Mouse (Mus musculus): ENCODE measurements around the gene Gm42791. TPM values are rescaled to one million over a fixed set of nuclear protein-coding genes. Genes with fewer than 3 reads are reported as not detected.
A peak's percentile ranks its signal among the peaks of the same experiment; 100 is the strongest.

Gm42791 gene
- polyA plus RNA-seq, 1 experiment from 2014 or later, result not detected

- H3K27ac ChIP-seq (ENCODE audit: low read depth, low read length), result no peak overlapping the region
- H3K9me3 ChIP-seq (replicated peaks; ENCODE audit: control insufficient read depth, low read length), result no peaks in the 10 kb centered on the region
- DNase-seq (ENCODE audit: low spot score), result no peak
- H3K9ac ChIP-seq (ENCODE audit: low read length), result no peak overlapping the region
- peaks cover 3% of the 10 kb centered on the region for H3K4me1 ChIP-seq (ENCODE audit: control insufficient read depth, insufficient read depth, low read length)
- no peaks in the 10 kb centered on the region for H3K36me3 ChIP-seq (ENCODE audit: control insufficient read depth, insufficient read depth, low read length)
- no peak overlapping the region for H3K4me2 ChIP-seq (ENCODE audit: low read length)
- no peaks in the 10 kb centered on the region for H3K27me3 ChIP-seq (replicated peaks; ENCODE audit: control insufficient read depth, insufficient read depth, low read length)
- ATAC-seq, result no peak
- 34% methylated on average over 14 of the region's 14 CpGs for WGBS
- H3K4me3 ChIP-seq (ENCODE audit: low read depth, low read length), result no peak overlapping the region
Observed at GRCm38 (mm10) chr5:148977698-148978457, 17.1 kb downstream of the Gm42791 start.

- H3K4me1 ChIP-seq (ENCODE audit: control insufficient read depth, insufficient read depth, low read length), result peaks cover 3% of the 10 kb centered on the region
- H3K9me3 ChIP-seq (replicated peaks; ENCODE audit: control insufficient read depth, low read length), result no peaks in the 10 kb centered on the region
- no peaks in the 10 kb centered on the region for H3K27me3 ChIP-seq (replicated peaks; ENCODE audit: control insufficient read depth, insufficient read depth, low read length)
- H3K9ac ChIP-seq (ENCODE audit: low read length), result no peak overlapping the region
- WGBS, result 91% methylated on average over 8 of the region's 8 CpGs
- no peak for DNase-seq (ENCODE audit: low spot score)
- no peak for ATAC-seq
- no peak overlapping the region for H3K4me2 ChIP-seq (ENCODE audit: low read length)
- H3K4me3 ChIP-seq (ENCODE audit: low read depth, low read length), result no peak overlapping the region
- no peak overlapping the region for H3K27ac ChIP-seq (ENCODE audit: low read depth, low read length)
- H3K36me3 ChIP-seq (ENCODE audit: control insufficient read depth, insufficient read depth, low read length), result no peaks in the 10 kb centered on the region
Observed at GRCm38 (mm10) chr5:148976876-148977275, 18.1 kb downstream of the Gm42791 start.

GRCm38 (mm10) chr5:148975035-148975434, 19.9 kb downstream of the Gm42791 start:
- H3K4me1 ChIP-seq (ENCODE audit: control insufficient read depth, insufficient read depth, low read length), result peaks cover 3% of the 10 kb centered on the region
- H3K9me3 ChIP-seq (replicated peaks; ENCODE audit: control insufficient read depth, low read length), result no peaks in the 10 kb centered on the region
- ATAC-seq, result no peak
- H3K9ac ChIP-seq (ENCODE audit: low read length), result no peak overlapping the region
- no peak overlapping the region for H3K27ac ChIP-seq (ENCODE audit: low read depth, low read length)
- DNase-seq (ENCODE audit: low spot score), result no peak
- no peaks in the 10 kb centered on the region for H3K27me3 ChIP-seq (replicated peaks; ENCODE audit: control insufficient read depth, insufficient read depth, low read length)
- 95% methylated on average over 12 of the region's 12 CpGs for WGBS
- no peak overlapping the region for H3K4me3 ChIP-seq (ENCODE audit: low read depth, low read length)
- no peak overlapping the region for H3K4me2 ChIP-seq (ENCODE audit: low read length)
- H3K36me3 ChIP-seq (ENCODE audit: control insufficient read depth, insufficient read depth, low read length), result no peaks in the 10 kb centered on the region

GRCm38 (mm10) chr5:148973019-148973668, 21.8 kb downstream of the Gm42791 start:
- Histone ChIP-seq H3K4me2 (ENCODE audit: low read length) (no peak overlapping the region), H3K4me1 (ENCODE audit: control insufficient read depth, insufficient read depth, low read length) (peaks cover 3% of the 10 kb centered on the region), H3K4me3 (ENCODE audit: low read depth, low read length) (no peak overlapping the region), H3K27ac (ENCODE audit: low read depth, low read length) (no peak overlapping the region), H3K9me3 (replicated peaks; ENCODE audit: control insufficient read depth, low read length) (no peaks in the 10 kb centered on the region), H3K36me3 (ENCODE audit: control insufficient read depth, insufficient read depth, low read length) (no peaks in the 10 kb centered on the region), H3K27me3 (replicated peaks; ENCODE audit: control insufficient read depth, insufficient read depth, low read length) (no peaks in the 10 kb centered on the region), H3K9ac (ENCODE audit: low read length) (no peak overlapping the region)
- DNase-seq (ENCODE audit: low spot score) (peak; percentile 57), ATAC-seq (peak; percentile 60; the same call in 1 of the 2 replicates)
- 11% methylated on average over 6 of the region's 6 CpGs for WGBS

GRCm38 (mm10) chr5:148972167-148972566, 22.8 kb downstream of the Gm42791 start:
- H3K4me3 ChIP-seq (ENCODE audit: low read depth, low read length), result no peak overlapping the region
- no peak for DNase-seq (ENCODE audit: low spot score)

GRCm38 (mm10) chr5:148969648-148970047, 25.3 kb downstream of the Gm42791 start:
- ATAC-seq (no peak), DNase-seq (ENCODE audit: low spot score) (no peak)
- Histone ChIP-seq H3K27ac (ENCODE audit: low read depth, low read length) (no peak overlapping the region), H3K4me3 (ENCODE audit: low read depth, low read length) (no peak overlapping the region), H3K27me3 (replicated peaks; ENCODE audit: control insufficient read depth, insufficient read depth, low read length) (no peaks in the 10 kb centered on the region), H3K9me3 (replicated peaks; ENCODE audit: control insufficient read depth, low read length) (no peaks in the 10 kb centered on the region), H3K36me3 (ENCODE audit: control insufficient read depth, insufficient read depth, low read length) (no peaks in the 10 kb centered on the region), H3K4me1 (ENCODE audit: control insufficient read depth, insufficient read depth, low read length) (peaks cover 10% of the 10 kb centered on the region), H3K4me2 (ENCODE audit: low read length) (no peak overlapping the region), H3K9ac (ENCODE audit: low read length) (no peak overlapping the region)
- 71% methylated on average over 9 of the region's 9 CpGs for WGBS

More at GRCm38 (mm10) chr5:148972167-148972566, 22.8 kb downstream of the Gm42791 start:
- Histone ChIP-seq H3K4me2 (ENCODE audit: low read length) (no peak overlapping the region), H3K27me3 (replicated peaks; ENCODE audit: control insufficient read depth, insufficient read depth, low read length) (no peaks in the 10 kb centered on the region), H3K27ac (ENCODE audit: low read depth, low read length) (no peak overlapping the region), H3K9me3 (replicated peaks; ENCODE audit: control insufficient read depth, low read length) (no peaks in the 10 kb centered on the region), H3K4me1 (ENCODE audit: control insufficient read depth, insufficient read depth, low read length) (peaks cover 3% of the 10 kb centered on the region), H3K9ac (ENCODE audit: low read length) (no peak overlapping the region), H3K36me3 (ENCODE audit: control insufficient read depth, insufficient read depth, low read length) (no peaks in the 10 kb centered on the region)
- no peak for ATAC-seq
- 88% methylated on average over 8 of the region's 8 CpGs for WGBS

- Histone ChIP-seq H3K27ac (ENCODE audit: low read depth, low read length) (no peak overlapping the region), H3K9ac (ENCODE audit: low read length) (no peak overlapping the region), H3K4me1 (ENCODE audit: control insufficient read depth, insufficient read depth, low read length) (peaks cover 10% of the 10 kb centered on the region), H3K9me3 (replicated peaks; ENCODE audit: control insufficient read depth, low read length) (no peaks in the 10 kb centered on the region), H3K4me3 (ENCODE audit: low read depth, low read length) (no peak overlapping the region), H3K27me3 (replicated peaks; ENCODE audit: control insufficient read depth, insufficient read depth, low read length) (no peaks in the 10 kb centered on the region), H3K4me2 (ENCODE audit: low read length) (no peak overlapping the region), H3K36me3 (ENCODE audit: control insufficient read depth, insufficient read depth, low read length) (no peaks in the 10 kb centered on the region)
- ATAC-seq, result no peak
- no peak for DNase-seq (ENCODE audit: low spot score)
- 79% methylated on average over 7 of the region's 7 CpGs for WGBS
Observed at GRCm38 (mm10) chr5:148968958-148969576, 25.9 kb downstream of the Gm42791 start.

- DNase-seq (ENCODE audit: low spot score), result no peak
- 78% methylated on average over 5 of the region's 5 CpGs for WGBS
- no peak for ATAC-seq
- Histone ChIP-seq H3K4me2 (ENCODE audit: low read length) (no peak overlapping the region), H3K4me3 (ENCODE audit: low read depth, low read length) (no peak overlapping the region), H3K4me1 (ENCODE audit: control insufficient read depth, insufficient read depth, low read length) (peaks cover 10% of the 10 kb centered on the region), H3K27ac (ENCODE audit: low read depth, low read length) (no peak overlapping the region), H3K27me3 (replicated peaks; ENCODE audit: control insufficient read depth, insufficient read depth, low read length) (no peaks in the 10 kb centered on the region), H3K9ac (ENCODE audit: low read length) (no peak overlapping the region), H3K36me3 (ENCODE audit: control insufficient read depth, insufficient read depth, low read length) (no peaks in the 10 kb centered on the region), H3K9me3 (replicated peaks; ENCODE audit: control insufficient read depth, low read length) (no peaks in the 10 kb centered on the region)
Observed at GRCm38 (mm10) chr5:148968179-148968578, 26.8 kb downstream of the Gm42791 start.

All from forebrain, embryonic 14.5 days (tissue).